Mouse (Mus musculus) left cerebral cortex, adult 9 months (tissue): ENCODE data around the gene Lcat.

ENCODE experiments used
- DNase-seq, 2 experiments: peaks; one replicate each; pipeline ENCODE4 v3.0.0; 2022; ENCODE audit warnings: low spot score in 2 of 2

Lcat gene

DNA sequence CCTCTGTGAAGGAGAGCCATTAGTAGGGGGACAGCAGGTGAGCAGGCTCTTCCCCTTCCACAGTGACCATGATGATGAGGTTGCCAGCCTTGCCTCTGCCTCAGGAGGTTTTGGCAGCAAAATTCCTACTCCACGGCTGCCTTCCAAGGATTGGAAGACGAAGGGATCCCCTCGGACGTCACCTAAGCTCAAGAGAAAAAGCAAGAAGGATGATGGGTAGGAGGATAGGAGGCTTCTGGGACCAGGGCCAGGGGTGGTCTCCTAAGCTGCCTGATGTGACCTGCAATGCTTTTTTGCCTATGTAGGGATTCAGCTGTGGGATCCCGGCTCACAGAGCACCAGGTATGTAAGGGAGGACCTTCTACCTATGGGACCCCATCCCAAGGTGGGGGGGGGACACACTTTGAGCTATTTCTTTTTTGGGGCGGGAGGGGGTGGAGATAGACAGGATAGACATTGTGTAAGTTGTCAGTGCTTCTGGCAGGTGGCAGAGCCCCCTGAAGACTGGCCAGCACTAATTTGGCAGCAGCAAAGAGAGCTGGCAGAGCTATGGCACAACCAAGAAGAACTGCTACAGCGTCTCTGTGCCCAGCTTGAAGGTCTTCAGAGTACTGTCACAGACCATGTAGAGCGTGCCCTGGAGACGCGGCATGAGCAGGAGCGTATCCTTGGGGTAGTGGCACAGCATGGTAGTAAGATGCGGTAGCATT, 53.3 kb downstream of the Lcat start:
- DNase-seq: no peak
